Mouse (Mus musculus) hindbrain, postnatal 0 days (tissue): ENCODE results near the gene Rpl10a. TPM values are rescaled to one million over a fixed set of nuclear protein-coding genes. Genes with fewer than 3 reads are reported as not detected.

Experiments used
- ATAC-seq: fragments of 200-750 bp; cut with Nextera tagmentation; 2 replicates; pipeline ENCODE4 v1.8.0; 2017; ENCODE audit warnings: mild to moderate bottlenecking, moderate TSS enrichment, moderate library complexity
- DNase-seq: peaks from one replicate; pipeline ENCODE4 v3.0.0-alpha.2; 2015; ENCODE audit warnings: low spot score
- H3K27ac ChIP-seq: fragments of 300-500 bp; sonication (generic); 2 replicates; pipeline ENCODE4 v1.5.1; 2014; ENCODE audit warnings: mild to moderate bottlenecking
- H3K27me3 ChIP-seq: fragments of 300-500 bp; sonication (generic); 2 replicates; pipeline ENCODE4 v1.6.1; 2014; ENCODE audit warnings: low read length, mixed read lengths; ENCODE audit not compliant: insufficient read depth
- H3K36me3 ChIP-seq: fragments of 300-500 bp; sonication (generic); 2 replicates; pipeline ENCODE4 v1.6.1; 2014; ENCODE audit warnings: low read length, mixed read lengths; ENCODE audit not compliant: insufficient read depth
- H3K4me1 ChIP-seq: fragments of 300-500 bp; sonication (generic); 2 replicates; pipeline ENCODE4 v1.6.1; 2014; ENCODE audit warnings: antibody characterized with exemption, low read length, mixed read lengths; ENCODE audit not compliant: insufficient read depth
- H3K4me2 ChIP-seq: fragments of 300-500 bp; sonication (generic); 2 replicates; pipeline ENCODE4 v1.6.1; 2014; ENCODE audit warnings: low read depth, mild to moderate bottlenecking, low read length, moderate library complexity, mixed read lengths
- H3K4me3 ChIP-seq: fragments of 300-500 bp; sonication (generic); 2 replicates; pipeline ENCODE4 v1.5.1; 2014; ENCODE audit warnings: low read length
- H3K9ac ChIP-seq: fragments of 300-500 bp; sonication (generic); replicated peaks from 2 replicates; pipeline ENCODE4 v1.6.1; 2014; ENCODE audit warnings: mild to moderate bottlenecking, low read length, moderate library complexity, mixed read lengths
- H3K9me3 ChIP-seq: fragments of 300-500 bp; sonication (generic); 2 replicates; pipeline ENCODE4 v1.6.1; 2016; ENCODE audit warnings: low read length, mixed read lengths
- CTCF ChIP-seq: IDR thresholded peaks from 2 replicates; pipeline ENCODE4 v1.5.1; 2016; ENCODE audit warnings: antibody characterized with exemption, control low read depth, low read depth
- WGBS: fragments of 180-500 bp; shearing (Covaris S2); extraction: QIAGEN DNeasy Blood & Tissue Kit; methylation state at CpG from one replicate; pipeline ENCODE4 v1.1.7; 2014; 5-methylcytosine and 5-hydroxymethylcytosine counted together
- polyA plus RNA-seq: library from polyadenylated mRNA; unstranded; fragments of >200 nt; fragmentation: Nextera tagmentation; extraction: Ambion mirVana; gene quantifications from 2 replicates; pipeline ENCODE4 v1.2.1, GENCODE M21; 2015
- total RNA-seq: library from RNA; depleted of rRNA; stranded (reverse); fragments of >200 nt; gene quantifications from 2 replicates; pipeline ENCODE4 v1.2.3, GENCODE M21; 2014

The Rpl10a gene
- total and polyA plus RNA-seq, 2 experiments from 2014 or later, result 337 to 1,071 TPM

DNA sequence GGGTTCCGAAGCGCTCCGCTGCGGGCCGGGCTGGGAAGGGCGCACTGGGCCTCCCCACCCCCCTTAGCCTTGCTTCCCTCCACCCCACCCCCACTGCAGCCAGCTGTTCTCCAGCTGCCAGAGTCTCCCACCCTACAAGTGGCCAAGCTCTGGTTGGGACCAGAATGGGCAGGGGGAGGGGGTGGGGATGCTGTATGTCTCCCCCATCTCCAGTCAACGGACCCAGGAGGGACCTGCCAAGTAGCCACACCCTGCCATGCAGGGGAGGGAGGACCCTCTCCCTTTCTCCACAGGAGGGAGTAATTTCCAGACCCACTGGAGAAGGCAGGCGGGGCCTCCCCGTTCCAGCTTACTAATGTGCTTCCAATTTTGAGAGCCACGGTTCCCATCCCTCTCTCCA, 17.6 kb downstream of the Rpl10a start:
- DNase-seq (no peak), ATAC-seq (no peak)
- no peak overlapping the region for H3K4me3 ChIP-seq
- H3K4me2 ChIP-seq, result no peak overlapping the region
- no peaks in the 10 kb centered on the region for H3K36me3 ChIP-seq
- H3K27me3 ChIP-seq, result no peaks in the 10 kb centered on the region
- H3K4me1 ChIP-seq, result peaks cover 4% of the 10 kb centered on the region
- TF ChIP-seq CTCF, result no peak
- no peaks in the 10 kb centered on the region for H3K9me3 ChIP-seq
- no peak overlapping the region for H3K9ac ChIP-seq
- no peak overlapping the region for H3K27ac ChIP-seq
- 24% methylated on average over 10 of the region's 10 CpGs for WGBS

DNA sequence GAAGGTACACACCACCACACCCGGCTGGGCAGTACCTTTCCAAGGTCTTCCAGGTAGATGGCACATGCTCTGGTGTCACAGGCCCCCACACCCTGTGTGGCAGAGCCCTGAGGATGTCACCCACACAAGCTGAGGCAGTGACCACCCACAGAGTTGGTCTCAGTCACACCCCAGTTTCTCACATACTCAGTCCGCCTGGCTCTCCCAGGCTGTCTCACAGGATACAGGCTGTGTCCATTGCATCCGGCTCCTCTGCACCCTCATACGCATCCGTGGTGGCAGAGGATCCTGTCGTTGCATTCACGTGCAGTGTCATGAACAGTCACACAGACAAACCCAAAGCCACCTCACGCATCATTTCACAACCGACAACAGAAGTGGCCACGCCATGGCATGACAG, 19.1 kb downstream of the Rpl10a start:
- Histone ChIP-seq H3K4me1 (no peaks in the 10 kb centered on the region; the same call in none of the 2 replicates), H3K9me3 (no peaks in the 10 kb centered on the region), H3K9ac (no peak overlapping the region), H3K36me3 (no peaks in the 10 kb centered on the region), H3K4me2 (no peak overlapping the region), H3K27me3 (0 out of 2 replicates have a peak, but pooled peaks cover 5% of the 10 kb centered on the region), H3K4me3 (no peak overlapping the region), H3K27ac (no peak overlapping the region)
- ATAC-seq (no peak), DNase-seq (no peak)
- no peak for TF ChIP-seq CTCF
- WGBS, result 77% methylated on average over 10 of the region's 10 CpGs

DNA sequence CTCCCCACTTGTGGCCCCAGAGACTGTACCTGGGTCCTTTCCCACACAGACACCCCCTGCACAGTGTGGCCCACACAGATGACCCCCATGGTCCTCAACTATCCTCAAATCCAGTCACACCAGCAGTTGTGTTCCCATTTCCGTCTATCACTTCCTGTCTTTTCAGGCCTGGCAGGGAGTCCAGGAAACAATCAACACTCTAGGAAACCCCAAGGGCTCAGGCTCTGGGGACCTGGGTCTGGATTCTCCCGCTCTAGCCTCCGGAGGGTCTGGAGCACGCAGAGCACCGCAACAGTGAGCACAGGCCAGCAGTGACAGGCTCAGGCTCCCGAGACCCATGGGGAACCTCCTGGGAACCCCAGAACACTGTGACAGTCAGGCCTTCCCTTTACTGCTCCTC, 19.9 kb downstream of the Rpl10a start:
- H3K4me1 ChIP-seq, result no peaks in the 10 kb centered on the region; the same call in none of the 2 replicates
- H3K9me3 ChIP-seq, result no peaks in the 10 kb centered on the region
- H3K36me3 ChIP-seq, result no peaks in the 10 kb centered on the region
- TF ChIP-seq CTCF, result no peak
- H3K27me3 ChIP-seq, result 0 out of 2 replicates have a peak, but pooled peaks cover 6% of the 10 kb centered on the region
- WGBS, result 53% methylated on average over 6 of the region's 6 CpGs
- ATAC-seq, result no peak
- no peak overlapping the region for H3K4me2 ChIP-seq
- DNase-seq, result no peak
- no peak overlapping the region for H3K9ac ChIP-seq
- H3K27ac ChIP-seq, result no peak overlapping the region
- no peak overlapping the region for H3K4me3 ChIP-seq

DNA sequence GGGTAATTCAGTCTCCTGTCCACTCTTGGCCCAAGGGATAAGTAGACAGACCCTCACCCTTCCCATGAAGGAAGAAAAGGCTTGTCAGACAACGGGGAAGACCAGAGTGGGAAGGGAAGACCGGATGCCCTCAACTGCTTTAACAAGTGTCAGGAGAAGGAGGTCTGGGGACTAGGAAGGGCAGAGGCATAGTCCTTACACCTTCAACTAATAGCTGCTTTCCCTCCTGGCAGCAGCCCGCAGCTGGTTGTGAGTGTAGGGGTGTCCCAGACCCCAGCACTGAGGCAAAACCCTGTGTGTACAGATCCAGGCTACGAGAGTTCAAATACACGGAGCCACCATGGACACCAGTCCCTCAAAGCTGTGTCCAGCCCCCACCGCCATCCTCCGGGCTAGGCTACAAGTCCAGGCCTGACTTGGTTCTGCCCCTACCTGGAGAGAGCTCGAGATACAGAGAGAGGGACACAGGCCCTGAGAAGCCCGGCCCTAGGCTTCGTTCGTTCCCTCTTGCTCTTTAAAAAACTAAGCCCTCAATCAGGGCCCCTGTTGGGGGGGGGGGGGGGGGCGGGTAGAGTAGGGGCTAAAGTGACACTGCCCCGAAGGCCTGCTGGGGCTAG, 21.1 kb downstream of the Rpl10a start:
- peak overlapping the region; percentile 59 for H3K4me3 ChIP-seq
- H3K27me3 ChIP-seq, result 0 out of 2 replicates have a peak, but pooled peaks cover 6% of the 10 kb centered on the region
- WGBS, result 21% methylated on average over 13 of the region's 13 CpGs
- H3K9ac ChIP-seq, result peak overlapping the region; percentile 48
- H3K4me1 ChIP-seq, result no peaks in the 10 kb centered on the region; the same call in none of the 2 replicates
- peak overlapping the region; percentile 70; the same call in 1 of the 2 replicates for H3K27ac ChIP-seq
- H3K36me3 ChIP-seq, result no peaks in the 10 kb centered on the region
- DNase-seq (no peak), ATAC-seq (no peak)
- peak overlapping the region; percentile 81 for H3K4me2 ChIP-seq
- H3K9me3 ChIP-seq, result no peaks in the 10 kb centered on the region
- no peak for TF ChIP-seq CTCF

DNA sequence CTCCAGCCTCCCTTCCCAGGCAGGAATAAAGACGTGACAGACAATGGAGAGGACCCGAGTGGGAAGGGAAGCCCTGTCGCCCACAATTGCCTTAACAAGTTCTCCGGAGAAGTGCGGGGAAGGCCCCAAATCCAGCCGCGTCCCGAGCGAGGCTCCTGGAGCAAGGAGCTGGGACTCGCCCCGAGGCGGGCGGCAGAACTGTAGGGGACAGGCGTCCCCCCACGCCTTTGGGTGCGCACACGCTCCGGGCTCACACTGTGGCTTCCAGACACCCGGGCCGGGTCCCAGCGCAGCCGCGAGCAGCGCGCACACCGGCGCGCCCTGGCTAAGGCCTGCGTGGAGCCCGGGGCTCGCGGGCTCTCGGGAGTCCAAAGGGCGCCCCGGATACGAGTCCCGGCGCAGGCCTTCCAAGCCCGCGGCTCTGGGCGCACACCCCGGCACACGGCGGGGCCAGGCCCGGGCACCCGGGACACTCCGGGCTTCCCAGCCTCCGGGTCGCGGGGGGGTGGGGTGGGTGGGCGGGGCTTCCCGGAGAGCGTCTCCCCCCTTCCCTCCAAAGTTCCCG, 21.7 kb downstream of the Rpl10a start:
- Histone ChIP-seq H3K9me3 (no peaks in the 10 kb centered on the region), H3K9ac (peak overlapping the region; percentile 48), H3K27ac (peak overlapping the region; percentile 70), H3K4me1 (no peaks in the 10 kb centered on the region; the same call in 1 of the 2 replicates), H3K27me3 (0 out of 2 replicates have a peak, but pooled peaks cover 6% of the 10 kb centered on the region), H3K36me3 (no peaks in the 10 kb centered on the region), H3K4me2 (peak overlapping the region; percentile 81), H3K4me3 (peak overlapping the region; percentile 59)
- no peak for TF ChIP-seq CTCF
- DNase-seq (no peak), ATAC-seq (peak; percentile 22)
- under 1% methylated on average over 53 of the region's 54 CpGs for WGBS

DNA sequence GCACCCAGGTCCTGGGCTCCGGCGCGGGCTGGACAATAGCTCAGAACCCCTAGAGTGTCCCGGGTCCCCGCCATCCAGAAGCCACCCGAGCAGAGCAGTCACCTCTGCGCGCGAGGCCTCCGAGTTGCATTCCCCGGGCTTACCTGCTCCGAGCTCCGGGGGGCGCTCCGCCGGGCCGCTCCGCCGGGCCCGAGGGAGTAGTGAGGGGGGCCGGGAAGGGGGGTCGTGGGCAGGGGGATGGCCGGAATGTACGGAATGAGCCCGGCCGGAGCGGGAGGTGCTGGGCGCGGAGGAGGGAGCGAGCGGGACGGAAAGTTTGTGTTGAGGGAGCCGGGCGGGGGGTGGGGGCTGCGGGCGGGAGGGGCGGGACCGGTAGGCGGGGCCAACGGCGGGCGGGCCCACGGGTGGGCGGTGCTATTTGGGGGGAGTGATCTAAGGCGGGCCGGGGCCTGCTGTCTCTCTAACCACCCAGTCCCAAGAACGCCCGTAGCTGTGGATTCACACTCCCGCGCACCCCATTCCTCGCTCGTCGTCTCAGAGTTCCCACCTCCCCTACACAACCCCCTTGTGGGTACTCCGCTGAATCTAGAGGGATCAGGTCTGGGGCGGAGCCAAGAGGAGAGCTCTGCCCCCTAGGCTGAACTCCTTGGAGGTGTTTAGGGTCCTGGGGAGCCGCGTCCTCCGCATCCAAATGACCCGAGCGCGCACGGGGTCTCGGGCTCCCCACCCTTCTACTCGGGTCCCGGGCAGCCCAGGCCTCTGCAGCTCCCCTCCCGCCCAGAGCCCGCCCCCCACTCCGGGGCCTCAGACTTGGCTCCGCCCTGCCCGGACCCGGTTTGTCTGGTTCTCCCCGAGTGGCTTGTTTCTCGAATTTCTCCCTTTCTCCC, 22.4 kb downstream of the Rpl10a start, which contains the start of gene Tead3:
Tead3 (minus strand) TSS at position 352 of the 887 bp plus-strand sequence.
- H3K9me3 ChIP-seq, result no peaks in the 10 kb centered on the region
- WGBS, result 1% methylated on average over 55 of the region's 73 CpGs

More for the DNA sequence above, 22.4 kb downstream of the Rpl10a start, which contains the start of gene Tead3:
- DNase-seq, result peak; percentile 69
- peak; percentile 80 for ATAC-seq
- no peaks in the 10 kb centered on the region for H3K36me3 ChIP-seq
- 0 out of 2 replicates have a peak, but pooled peaks cover 6% of the 10 kb centered on the region for H3K27me3 ChIP-seq
- no peak for TF ChIP-seq CTCF
- peak within 1 kb of the TSS; percentile 48 for H3K9ac ChIP-seq
- peak within 1 kb of the TSS; percentile 81 for H3K4me2 ChIP-seq
- H3K4me3 ChIP-seq, result peak within 1 kb of the TSS; percentile 59
- H3K4me1 ChIP-seq, result no peaks in the 10 kb centered on the region; the same call in 1 of the 2 replicates
- peak within 1 kb of the TSS; percentile 70 for H3K27ac ChIP-seq
